Mouse (Mus musculus) CD4-positive, CD25-positive, alpha-beta regulatory T cell, adult 2 months (primary cell): ENCODE results near the gene Tiprl.

Experiments used
- DNase-seq: peaks from one replicate; pipeline ENCODE4 v3.0.0-alpha.2; 2012; ENCODE audit warnings: low read depth, low spot score

Gene Tiprl

GRCm38 (mm10) chr1:165236321-165237298 lies at the start of gene Tiprl:
Gene Tiprl, minus strand, starts transcription at chr1:165236996.
- peak; percentile 99 for DNase-seq

GRCm38 (mm10) chr1:165284096-165284495 lies 47.3 kb upstream of the Tiprl start:
- DNase-seq, result no peak

GRCm38 (mm10) chr1:165282967-165283345 lies 46.2 kb upstream of the Tiprl start:
- DNase-seq, result no peak

- DNase-seq, result no peak
Observed at GRCm38 (mm10) chr1:165282222-165282966, 45.6 kb upstream of the Tiprl start.

DNA sequence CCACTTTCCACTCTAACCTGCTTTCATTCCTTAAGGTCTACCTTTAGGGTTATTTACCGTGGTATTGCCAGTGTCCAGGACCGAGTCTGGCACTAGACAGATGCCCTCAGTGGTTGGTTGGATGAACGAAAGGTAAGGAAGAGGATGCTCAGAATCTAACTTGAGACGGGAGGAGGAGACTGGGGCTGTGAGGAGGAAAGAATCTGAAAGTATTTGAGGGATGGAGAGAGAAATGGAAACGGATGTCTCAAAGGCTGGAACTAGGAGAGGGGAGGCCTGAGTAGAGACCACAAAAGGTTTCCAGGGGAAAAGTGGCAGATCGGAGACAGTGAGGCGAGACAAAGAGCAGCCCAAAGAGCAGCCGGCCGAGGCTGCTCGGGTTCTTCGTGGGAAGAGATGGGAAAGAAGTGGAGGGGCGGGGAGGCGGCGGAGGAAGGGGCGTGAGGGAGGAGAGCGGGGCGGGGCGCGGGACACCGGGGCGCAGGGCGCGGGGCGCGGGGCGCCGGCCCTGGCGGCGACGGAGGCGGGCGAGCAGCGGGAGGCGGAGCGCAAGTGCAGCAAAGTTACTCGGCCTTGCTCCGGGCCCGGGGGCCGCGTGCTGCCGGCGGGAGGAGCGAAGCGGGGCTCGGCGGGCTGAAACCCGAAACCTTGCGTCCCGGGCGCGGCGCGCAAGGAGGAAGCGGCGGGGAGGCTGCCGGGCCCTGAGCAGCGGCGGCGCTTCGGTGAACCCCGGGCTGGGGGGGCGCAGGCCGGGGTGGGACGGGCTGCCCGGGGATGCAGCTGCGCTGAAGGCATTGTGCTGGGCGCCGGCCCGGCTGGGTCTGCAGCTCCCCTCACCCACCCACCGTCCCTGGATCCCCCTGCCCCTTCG lies 44.8 kb upstream of the Tiprl start:
- peak; percentile 22 for DNase-seq

GRCm38 (mm10) chr1:165280741-165281140 lies 43.9 kb upstream of the Tiprl start:
- DNase-seq, result no peak

GRCm38 (mm10) chr1:165274946-165275345 lies 38.1 kb upstream of the Tiprl start:
- DNase-seq, result no peak

GRCm38 (mm10) chr1:165252027-165252671 lies 15.4 kb upstream of the Tiprl start:
- peak; percentile 70 for DNase-seq

DNA sequence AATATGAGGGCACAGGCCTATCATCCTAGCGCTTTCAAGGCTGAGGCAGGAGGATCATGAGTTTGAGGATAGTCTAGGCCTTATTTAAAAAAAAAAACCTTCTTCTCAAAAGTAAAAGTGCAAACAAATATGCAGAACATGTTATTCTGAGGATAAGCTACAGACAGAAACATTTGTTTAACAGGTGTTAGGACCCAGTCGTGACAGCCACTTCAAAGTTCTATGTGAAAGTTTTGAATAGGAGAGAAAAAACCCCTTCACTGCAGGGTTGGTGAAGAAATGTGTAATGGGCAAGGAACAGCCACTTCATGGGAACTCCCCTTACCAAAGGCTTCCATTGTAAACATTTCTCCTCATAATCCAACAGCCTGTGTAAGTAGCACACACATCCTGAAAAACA lies 13.8 kb upstream of the Tiprl start:
- DNase-seq, result no peak

DNA sequence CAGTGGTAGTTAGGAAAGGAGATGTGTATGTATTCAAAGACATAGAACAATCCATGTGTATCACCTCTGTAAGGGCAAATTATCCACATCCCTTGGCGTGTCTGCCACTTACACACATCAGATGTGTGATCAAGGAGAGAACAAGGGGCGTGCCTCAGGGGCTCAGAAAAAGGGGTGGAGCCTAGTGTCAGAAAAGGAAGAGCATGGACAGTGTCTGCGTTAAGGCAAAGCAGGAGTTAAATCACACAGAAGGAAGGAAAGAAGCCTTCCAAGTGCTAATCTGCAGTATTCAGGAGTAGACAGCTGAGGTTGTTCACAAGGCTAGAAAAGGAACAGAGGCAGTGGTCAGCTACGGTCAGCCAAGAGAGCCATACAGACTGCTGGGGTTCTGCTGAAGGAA lies 12.0 kb upstream of the Tiprl start:
- no peak for DNase-seq

DNA sequence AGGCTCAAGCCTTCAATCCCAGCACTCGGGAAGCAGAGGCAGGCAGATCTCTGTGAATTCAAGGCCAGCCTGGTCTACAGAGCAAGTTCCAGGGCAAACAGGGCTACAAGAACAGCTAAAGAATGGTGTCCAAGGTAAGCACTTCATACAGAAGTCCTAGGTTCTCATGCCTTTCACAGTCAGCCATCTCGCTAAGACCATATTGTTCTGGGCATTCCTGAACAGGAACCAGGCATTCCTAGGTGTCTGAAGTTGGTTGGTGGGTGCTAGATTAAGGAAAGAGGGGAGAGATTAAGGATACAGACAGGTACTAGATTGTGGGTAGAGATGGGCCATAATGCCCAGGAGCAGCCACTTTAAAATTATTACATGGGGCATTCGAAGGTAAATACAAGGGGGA lies 11.0 kb upstream of the Tiprl start:
- DNase-seq, result no peak

DNA sequence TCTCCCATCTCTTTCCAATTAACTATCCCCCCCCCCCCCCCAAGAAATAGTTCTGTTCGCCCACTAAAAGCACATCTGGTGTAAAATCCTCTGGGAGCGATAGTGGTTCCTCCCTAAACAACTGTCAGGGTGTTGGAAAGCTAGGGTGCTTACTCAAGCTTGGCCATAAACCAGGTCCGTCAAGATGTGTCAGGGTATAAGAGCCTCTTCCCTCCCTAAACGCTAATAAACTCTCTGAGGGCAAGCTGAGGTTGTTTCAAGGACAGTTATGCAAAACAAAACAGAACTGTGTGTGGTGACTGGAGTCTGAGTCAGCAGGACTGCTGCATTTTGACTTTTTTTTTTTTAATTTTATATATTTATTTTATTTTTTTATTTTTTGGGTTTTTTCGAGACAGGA lies 10.3 kb upstream of the Tiprl start:
- DNase-seq, result no peak

- DNase-seq, result no peak
Observed at GRCm38 (mm10) chr1:165246587-165246986, 9.8 kb upstream of the Tiprl start.

DNA sequence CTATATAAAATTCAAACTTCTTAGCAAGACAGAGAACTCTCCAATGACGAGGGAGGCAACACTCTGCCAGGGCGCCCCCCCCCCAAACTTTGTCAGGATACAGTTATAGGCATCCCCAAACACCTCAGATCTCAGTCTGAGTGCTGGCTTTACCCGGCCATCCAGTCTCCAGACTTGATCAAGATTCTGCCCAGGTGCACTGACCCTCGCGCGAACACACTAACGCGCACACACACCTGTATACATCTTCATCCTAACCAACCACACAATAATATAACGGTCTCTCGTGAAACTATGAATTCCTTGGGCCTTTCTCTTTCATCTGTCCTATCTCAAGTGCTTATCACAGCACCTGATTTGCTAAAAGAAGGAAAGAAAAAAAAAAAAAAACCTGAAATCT lies 950 bp downstream of the Tiprl start:
- DNase-seq, result no peak

GRCm38 (mm10) chr1:165233806-165234205 lies 3.0 kb downstream of the Tiprl start:
- no peak for DNase-seq

DNA sequence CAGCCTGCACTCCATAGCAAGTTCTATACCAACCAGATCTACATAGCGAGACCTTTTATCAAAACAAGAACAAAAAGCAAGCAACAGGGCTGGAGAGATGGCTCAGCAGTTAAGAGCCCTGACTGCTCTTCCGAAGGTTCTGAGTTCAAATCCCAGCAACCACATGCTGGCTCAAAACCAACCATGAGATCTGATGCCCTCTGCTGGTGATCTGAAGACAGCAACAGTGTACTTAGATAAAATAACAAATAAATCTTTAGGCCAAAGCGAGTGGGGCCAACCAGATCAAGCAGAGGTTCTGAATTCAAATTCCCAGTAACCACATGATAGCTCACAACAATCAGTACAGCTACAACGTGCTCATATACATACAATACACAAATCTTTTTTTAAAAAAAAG lies 6.1 kb downstream of the Tiprl start:
- DNase-seq, result peak; percentile 48

DNA sequence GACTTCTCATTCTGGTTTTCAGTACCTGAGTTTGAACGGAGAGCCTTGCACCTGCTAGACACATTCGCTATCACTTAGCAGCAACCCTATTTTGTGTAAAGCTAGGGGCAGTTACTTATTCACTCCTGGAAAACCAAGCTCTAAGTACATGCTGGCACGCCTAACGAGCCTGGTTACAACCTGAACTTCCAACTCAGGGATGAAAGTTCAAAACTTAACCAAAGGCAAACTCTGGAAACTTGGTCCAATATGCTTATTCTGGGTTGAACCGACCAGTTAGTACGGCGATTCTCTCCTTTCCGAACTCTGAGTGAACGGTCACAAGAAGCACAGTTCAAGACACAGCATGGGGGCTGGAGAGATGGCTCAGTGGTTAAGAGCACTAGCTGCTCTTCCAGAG lies 7.2 kb downstream of the Tiprl start:
- DNase-seq, result no peak

DNA sequence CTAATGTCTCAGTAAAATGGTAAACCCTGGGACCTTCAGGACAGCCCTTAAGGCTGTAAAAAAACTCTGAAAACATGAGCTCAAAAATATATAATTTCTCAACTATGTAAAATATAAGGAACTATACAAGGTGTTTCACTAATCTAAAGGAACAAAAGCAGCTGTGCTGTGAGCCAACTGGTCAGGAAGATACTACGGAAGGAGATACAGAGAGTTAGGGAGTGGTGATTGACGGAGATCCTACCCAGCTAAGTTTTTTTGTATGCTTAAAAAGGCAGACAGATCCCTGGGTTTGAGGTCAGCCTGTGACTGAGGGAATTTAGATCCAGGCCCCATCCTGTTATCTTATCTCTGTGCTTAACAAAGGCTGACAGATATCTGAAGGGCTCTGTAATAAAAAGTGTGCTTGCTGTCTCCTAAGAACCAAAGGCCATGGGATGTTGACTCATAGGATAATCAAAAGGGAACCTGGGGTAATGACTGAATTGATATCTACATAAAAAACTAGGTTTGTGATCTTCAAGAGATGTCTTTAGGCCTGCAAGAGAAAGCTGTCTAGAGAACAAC lies 19.7 kb downstream of the Tiprl start:
- DNase-seq, result no peak

- DNase-seq, result no peak
Observed at GRCm38 (mm10) chr1:165215831-165216230, 21.0 kb downstream of the Tiprl start.

DNA sequence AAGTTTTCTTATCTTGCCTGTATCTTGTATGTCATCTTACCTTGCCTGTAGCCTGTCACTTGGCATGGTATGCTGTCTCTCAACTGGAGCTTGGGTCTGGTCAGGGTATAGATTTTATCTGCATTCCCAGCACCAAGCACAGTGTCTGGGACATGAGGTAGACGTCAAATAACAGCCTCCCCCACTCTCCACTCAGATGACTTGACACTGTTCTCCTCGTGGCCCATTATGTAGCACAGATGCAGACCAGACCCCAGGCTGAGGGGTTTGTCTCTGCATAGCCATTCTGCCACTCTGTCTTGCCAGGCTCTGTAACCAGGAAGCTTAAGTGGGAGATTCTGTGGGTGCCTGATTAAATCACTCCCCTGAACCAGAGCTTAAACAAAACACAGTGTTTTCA lies 31.2 kb downstream of the Tiprl start:
- DNase-seq, result no peak

GRCm38 (mm10) chr1:165203488-165204035 lies 33.2 kb downstream of the Tiprl start:
- no peak for DNase-seq
